Mouse (Mus musculus) CH12.LX (cell line): Measurements from ENCODE around the gene Prrx2. TPM values are rescaled to one million over a fixed set of nuclear protein-coding genes. Genes with fewer than 3 reads are reported as not detected.

Experiments used
- DNase-seq: peaks from one replicate; pipeline ENCODE4 v3.0.0-alpha.2; 2013; ENCODE audit errors: extremely low read depth
- H3K27ac ChIP-seq: 2 replicates; pipeline ENCODE4 v1.5.1; 2012; ENCODE audit warnings: low read depth, mild to moderate bottlenecking, control low read depth, moderate library complexity; ENCODE audit not compliant: insufficient read depth
- H3K27me3 ChIP-seq: replicated peaks from 2 replicates; pipeline ENCODE3; 2012; ENCODE audit warnings: inconsistent platforms
- H3K36me3 ChIP-seq, 2 experiments: replicated peaks in 1 of 2; 2 replicates each; pipeline versions ENCODE3 to v1.6.1; 2012; ENCODE audit warnings: inconsistent platforms in 1 of 2, low read length in 1 of 2, mild to moderate bottlenecking in 1 of 2, mixed read lengths in 1 of 2, moderate library complexity in 1 of 2; ENCODE audit not compliant: control insufficient read depth in 1 of 2, insufficient read depth in 1 of 2
- H3K4me1 ChIP-seq, 2 experiments: 2 replicates each; pipeline ENCODE4 v1.6.1; 2012; ENCODE audit warnings: inconsistent platforms in 1 of 2, moderate library complexity in 1 of 2; ENCODE audit not compliant: insufficient read depth in 2 of 2, control insufficient read depth in 1 of 2
- H3K4me2 ChIP-seq: 2 replicates; pipeline ENCODE4 v1.6.1; 2012; ENCODE audit warnings: low read depth, mild to moderate bottlenecking, control low read depth; ENCODE audit not compliant: poor library complexity, insufficient read depth, severe bottlenecking
- H3K4me3 ChIP-seq, 3 experiments: fragments of 150-350 bp in 1 of 3; sonication (generic) in 1 of 3; replicated peaks in 1 of 3; 2 replicates each; pipeline versions ENCODE3 to v1.5.1; 2011 to 2012; ENCODE audit warnings: low read depth in 2 of 3, low read length in 2 of 3, mild to moderate bottlenecking in 2 of 3, moderate library complexity in 2 of 3, control low read depth in 1 of 3, improper control_type of control experiment in 1 of 3, inconsistent platforms in 1 of 3, mixed read lengths in 1 of 3; ENCODE audit not compliant: poor library complexity in 1 of 3
- H3K79me2 ChIP-seq: replicated peaks from 2 replicates; pipeline ENCODE4 v1.6.1; 2012; ENCODE audit warnings: mild to moderate bottlenecking, moderate library complexity; ENCODE audit not compliant: control insufficient read depth, poor library complexity, insufficient read depth, severe bottlenecking; ENCODE audit errors: extremely low read depth
- H3K9ac ChIP-seq: 2 replicates; pipeline ENCODE4 v1.6.1; 2012; ENCODE audit warnings: low read depth, mild to moderate bottlenecking, control low read depth, moderate library complexity; ENCODE audit not compliant: insufficient read depth
- H3K9me3 ChIP-seq: replicated peaks from 2 replicates; pipeline ENCODE3; 2012; ENCODE audit warnings: low read length, inconsistent platforms, mixed read lengths
- BHLHE40 ChIP-seq: IDR thresholded peaks from 2 replicates; pipeline ENCODE4 v1.6.1; 2011; ENCODE audit warnings: mild to moderate bottlenecking, low read depth, low read length, improper control_type of control experiment
- CHD2 ChIP-seq: IDR thresholded peaks from 2 replicates; pipeline ENCODE4 v1.6.1; 2011; ENCODE audit warnings: low read length, improper control_type of control experiment
- CTCF ChIP-seq, 2 experiments: IDR thresholded peaks in 1 of 2; conservative IDR thresholded peaks in 1 of 2; 2 replicates each; pipeline ENCODE4 v1.5.1; 2011 to 2012; ENCODE audit warnings: low read depth in 2 of 2, low read length in 2 of 2, improper control_type of control experiment in 1 of 2, inconsistent platforms in 1 of 2, mild to moderate bottlenecking in 1 of 2, moderate library complexity in 1 of 2
- E2F4 ChIP-seq: IDR thresholded peaks from 2 replicates; pipeline ENCODE4 v1.6.1; 2011; ENCODE audit warnings: low read depth, low read length, improper control_type of control experiment; ENCODE audit not compliant: insufficient replicate concordance
- EP300 ChIP-seq: IDR thresholded peaks from 2 replicates; pipeline ENCODE4 v1.6.1; 2011; ENCODE audit warnings: low read length, improper control_type of control experiment
- GABPA ChIP-seq: IDR thresholded peaks from 2 replicates; pipeline ENCODE4 v1.6.1; 2012; ENCODE audit warnings: low read depth, low read length, improper control_type of control experiment, inconsistent platforms; ENCODE audit not compliant: insufficient replicate concordance
- JUN ChIP-seq: IDR thresholded peaks from 2 replicates; pipeline ENCODE4 v1.6.1; 2011; ENCODE audit warnings: low read depth, mild to moderate bottlenecking, low read length, improper control_type of control experiment, moderate library complexity; ENCODE audit not compliant: insufficient read depth
- JUND ChIP-seq: conservative IDR thresholded peaks from 2 replicates; pipeline ENCODE4 v1.6.1; 2011; ENCODE audit warnings: low read depth, low read length, improper control_type of control experiment
- KAT2A ChIP-seq: IDR thresholded peaks from 2 replicates; pipeline ENCODE4 v1.6.1; 2012; ENCODE audit warnings: low read length, improper control_type of control experiment, inconsistent platforms; ENCODE audit not compliant: insufficient replicate concordance
- MAX ChIP-seq: IDR thresholded peaks from 2 replicates; pipeline ENCODE4 v1.6.1; 2011; ENCODE audit warnings: low read length, improper control_type of control experiment
- MAZ ChIP-seq: IDR thresholded peaks from 2 replicates; pipeline ENCODE4 v1.6.1; 2012; ENCODE audit warnings: low read depth, mild to moderate bottlenecking, inconsistent platforms, low read length, improper control_type of control experiment, moderate library complexity
- NELFE ChIP-seq: IDR thresholded peaks from 2 replicates; pipeline ENCODE4 v1.6.1; 2011; ENCODE audit warnings: low read depth, low read length, improper control_type of control experiment
- NRF1 ChIP-seq: IDR thresholded peaks from 2 replicates; pipeline ENCODE4 v1.6.1; 2014; ENCODE audit warnings: low read depth, mild to moderate bottlenecking, inconsistent platforms, low read length, improper control_type of control experiment, moderate library complexity
- POLR2AphosphoS2 ChIP-seq: IDR thresholded peaks from 2 replicates; pipeline ENCODE4 v1.6.1; 2011; ENCODE audit warnings: low read depth, low read length, improper control_type of control experiment
- RAD21 ChIP-seq: IDR thresholded peaks from 2 replicates; pipeline ENCODE4 v1.6.1; 2011; ENCODE audit warnings: low read depth, mild to moderate bottlenecking, low read length, improper control_type of control experiment, moderate library complexity
- SIN3A ChIP-seq: IDR thresholded peaks from 2 replicates; pipeline ENCODE4 v1.6.1; 2012; ENCODE audit warnings: low read length, improper control_type of control experiment, inconsistent platforms
- TCF12 ChIP-seq: IDR thresholded peaks from 2 replicates; pipeline ENCODE4 v1.6.1; 2014; ENCODE audit warnings: low read depth, mild to moderate bottlenecking, inconsistent platforms, low read length, improper control_type of control experiment
- UBTF ChIP-seq: IDR thresholded peaks from 2 replicates; pipeline ENCODE4 v1.6.1; 2012; ENCODE audit warnings: low read depth, mild to moderate bottlenecking, inconsistent platforms, low read length, improper control_type of control experiment, moderate library complexity
- USF1 ChIP-seq: IDR thresholded peaks from 2 replicates; pipeline ENCODE4 v1.6.1; 2014; ENCODE audit warnings: low read depth, mild to moderate bottlenecking, inconsistent platforms, low read length, improper control_type of control experiment
- ZC3H11A ChIP-seq: IDR thresholded peaks from 2 replicates; pipeline ENCODE4 v1.6.1; 2012; ENCODE audit warnings: low read depth, mild to moderate bottlenecking, inconsistent platforms, low read length, improper control_type of control experiment
- ZKSCAN1 ChIP-seq: IDR thresholded peaks from 2 replicates; pipeline ENCODE4 v1.6.1; 2012; ENCODE audit warnings: low read depth, inconsistent platforms, low read length, improper control_type of control experiment, borderline replicate concordance
- ZMIZ1 ChIP-seq: IDR thresholded peaks from 2 replicates; pipeline ENCODE4 v1.6.1; 2012; ENCODE audit warnings: low read depth, mild to moderate bottlenecking, inconsistent platforms, low read length, improper control_type of control experiment
- ZNF384 ChIP-seq: IDR thresholded peaks from 2 replicates; pipeline ENCODE4 v1.6.1; 2012; ENCODE audit warnings: low read depth, low read length, improper control_type of control experiment, inconsistent platforms
- dilution Hi-C: fragments of 300-500 bp; cut with MboI; formaldehyde crosslinking; loops from 2 replicates; pipeline ENCODE4 v1.14.3; 2020; ENCODE audit warnings: low sequenced_read_pairs; ENCODE audit not compliant: extremely low pct_unique_long_range_greater_than_20kb, extremely low pct_ligation_motif_present
- in situ Hi-C: fragments of 300-500 bp; cut with MboI; formaldehyde crosslinking; loops from 3 replicates; pipeline ENCODE4 v1.14.3; 2019; ENCODE audit warnings: low sequenced_read_pairs, low pct_ligation_motif_present, low pct_unique_long_range_greater_than_20kb, mixed read lengths
- polyA plus RNA-seq: library from polyadenylated mRNA; unstranded; fragments of >175 nt; gene quantifications from 2 replicates; pipeline ENCODE4 v1.2.1, GENCODE M21; 2012; ENCODE audit warnings: low read depth; ENCODE audit not compliant: insufficient read length
- total RNA-seq, 2 experiments: library from RNA; depleted of rRNA; stranded (reverse); fragments of 300-350 nt in 1 of 2; fragments of >200 nt in 1 of 2; gene quantifications; 2 replicates each; pipeline ENCODE4 v1.2.3; 2012 to 2014

The Prrx2 gene
- total and polyA plus RNA-seq, 3 experiments = not detected

DNA sequence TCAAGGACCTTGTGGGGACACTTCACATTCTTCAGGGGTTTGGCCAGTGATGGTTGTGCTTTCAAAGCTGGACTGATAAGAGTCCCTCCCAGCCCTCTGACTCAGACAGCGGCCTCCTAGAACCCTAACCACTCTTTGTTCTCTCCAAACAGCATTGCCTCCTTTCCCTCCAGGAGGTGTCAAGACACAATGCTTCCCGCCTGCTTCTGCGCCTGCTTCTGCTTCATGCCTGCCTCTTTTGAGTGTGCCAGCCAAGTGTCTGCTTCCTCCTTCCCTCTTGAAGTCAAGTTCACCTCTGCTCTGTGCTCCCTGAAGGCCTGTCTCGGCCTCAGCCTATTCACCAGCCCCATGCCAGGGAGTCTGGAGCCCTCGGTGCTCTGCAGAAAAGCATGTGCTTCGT lies 83.4 kb downstream of the Prrx2 start:
- Histone ChIP-seq H3K4me1 (peaks cover 3 to 17% of the 10 kb centered on the region in 2 experiments; a peak in 3 of 4 replicates), H3K4me2 (no peak overlapping the region), H3K9ac (no peak overlapping the region)
- dilution Hi-C loops = no loop called here
- TF ChIP-seq BHLHE40 (no peak), MAZ (no peak), EP300 (no peak), RAD21 (no peak), USF1 (no peak), E2F4 (no peak), NELFE (no peak), TCF12 (no peak), ZKSCAN1 (no peak), ZMIZ1 (no peak), POLR2AphosphoS2 (no peak), UBTF (no peak), NRF1 (no peak), ZC3H11A (no peak), JUN (no peak), CHD2 (no peak), CTCF (conservative IDR thresholded peaks at IDR 0.05 in 1 of 2, IDR thresholded peaks at IDR 0.05 in 1 of 2; ENCODE audit: low read depth in 2 of 2, low read length in 2 of 2) (no peak)
- TF ChIP-seq, all 38 proteins: peak for 0
- DNase-seq = no peak
- no peaks in the 10 kb centered on the region for H3K27me3 ChIP-seq
- no peaks in the 10 kb centered on the region for H3K36me3 ChIP-seq
- no peak overlapping the region for H3K27ac ChIP-seq
- H3K9me3 ChIP-seq = no peaks in the 10 kb centered on the region
- no peak overlapping the region for H3K4me3 ChIP-seq
- H3K79me2 ChIP-seq = no peaks in the 10 kb centered on the region
- in situ Hi-C loops = no loop called here

DNA sequence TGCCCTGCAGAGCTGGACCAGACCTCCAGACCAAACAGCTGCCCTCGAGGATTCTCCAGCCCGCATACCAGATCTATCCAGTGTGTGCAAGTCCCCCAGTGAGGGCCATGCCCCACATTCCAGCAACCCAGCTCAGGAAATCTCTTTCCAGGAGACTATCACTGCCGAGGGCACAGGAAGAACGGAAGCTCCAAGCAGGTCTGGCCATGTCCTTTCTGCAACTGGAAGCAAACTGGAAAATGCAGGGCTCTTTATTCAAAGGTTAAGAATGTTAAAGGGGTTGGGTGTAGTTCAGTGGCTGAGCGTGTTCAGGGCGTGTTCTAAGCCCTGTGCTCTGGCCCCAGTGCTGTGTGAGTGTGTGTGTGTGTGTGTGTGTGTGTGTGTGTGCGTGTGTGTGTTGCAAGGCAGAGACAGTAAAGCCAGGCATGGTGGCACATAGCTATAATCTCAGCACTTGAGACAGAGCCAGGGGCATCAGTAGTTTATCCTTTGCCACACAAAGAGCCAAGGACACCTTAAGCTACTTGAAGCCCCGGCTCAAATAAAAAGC lies 84.1 kb downstream of the Prrx2 start:
- Histone ChIP-seq H3K27ac (no peak overlapping the region), H3K79me2 (no peaks in the 10 kb centered on the region), H3K36me3 (no peaks in the 10 kb centered on the region), H3K9me3 (no peaks in the 10 kb centered on the region), H3K4me2 (no peak overlapping the region), H3K4me3 (no peak overlapping the region), H3K27me3 (no peaks in the 10 kb centered on the region), H3K4me1 (peaks cover 3 to 11% of the 10 kb centered on the region in 2 experiments; a peak in 3 of 4 replicates), H3K9ac (no peak overlapping the region)
- no peak for DNase-seq
- dilution Hi-C loops = no loop called here
- TF ChIP-seq CTCF (conservative IDR thresholded peaks at IDR 0.05 in 1 of 2, IDR thresholded peaks at IDR 0.05 in 1 of 2; ENCODE audit: low read depth in 2 of 2, low read length in 2 of 2) (no peak), KAT2A (no peak), TCF12 (no peak), ZMIZ1 (no peak), JUND (no peak), JUN (no peak), ZNF384 (no peak), GABPA (no peak), ZKSCAN1 (no peak), ZC3H11A (no peak), MAX (no peak), USF1 (no peak), RAD21 (no peak), SIN3A (no peak)
- in situ Hi-C loops = no loop called here
